Mouse (Mus musculus) bone marrow macrophage, adult 2 months (primary cell): ENCODE measurements around the gene Dpp6.

Experiments
- CTCF ChIP-seq: IDR thresholded peaks from 2 replicates; pipeline ENCODE4 v1.5.1; 2012; ENCODE audit warnings: low read depth, mild to moderate bottlenecking, low read length, moderate library complexity
- POLR2A ChIP-seq: IDR thresholded peaks from 2 replicates; pipeline ENCODE4 v1.6.1; 2012; ENCODE audit warnings: mild to moderate bottlenecking, low read depth, low read length, borderline replicate concordance

GRCm38 (mm10) chr5:27708209-27708608 is 891.2 kb downstream of the Dpp6 start:
- TF ChIP-seq POLR2A (no peak), CTCF (no peak)
